Mouse (Mus musculus) C2C12 (cell line): Measurements from ENCODE around the gene Cox6b2. TPM values are rescaled to one million over a fixed set of nuclear protein-coding genes. Genes with fewer than 3 reads are reported as not detected.

Source experiments
- H3K27me3 ChIP-seq: one replicate; pipeline ENCODE4 v1.6.1; 2011; ENCODE audit not compliant: control insufficient read depth, insufficient read depth, insufficient read length
- H3K36me3 ChIP-seq: one replicate; pipeline ENCODE4 v1.6.1; 2011; ENCODE audit not compliant: control insufficient read depth, insufficient read depth
- H3K4me3 ChIP-seq: one replicate; pipeline ENCODE4 v1.5.1; 2011; ENCODE audit warnings: mild to moderate bottlenecking, control low read depth; ENCODE audit not compliant: poor library complexity, insufficient read depth, severe bottlenecking
- H3K79me2 ChIP-seq: one replicate; pipeline ENCODE4 v1.6.1; 2011; ENCODE audit not compliant: control insufficient read depth, insufficient read depth
- H3K79me3 ChIP-seq: one replicate; pipeline ENCODE4 v1.6.1; 2011; ENCODE audit warnings: low read depth, control low read depth
- H3ac ChIP-seq: one replicate; pipeline ENCODE3; 2011; ENCODE audit warnings: low read depth; ENCODE audit not compliant: control insufficient read depth, insufficient read length
- CEBPB ChIP-seq: IDR thresholded peaks from one replicate; pipeline ENCODE4 v1.6.1; 2011; ENCODE audit warnings: low read depth, mild to moderate bottlenecking, control low read depth, moderate library complexity
- CTCF ChIP-seq: IDR thresholded peaks from one replicate; pipeline ENCODE4 v1.5.1; 2011; ENCODE audit not compliant: control insufficient read depth, insufficient read depth, insufficient read length
- FOSL1 ChIP-seq: IDR thresholded peaks from one replicate; pipeline ENCODE4 v1.8.0; 2011; ENCODE audit warnings: mild to moderate bottlenecking, low read length; ENCODE audit not compliant: poor library complexity, insufficient read depth, severe bottlenecking
- MAX ChIP-seq: IDR thresholded peaks from one replicate; pipeline ENCODE4 v1.6.1; 2011; ENCODE audit warnings: mild to moderate bottlenecking, control low read depth
- MYOD1 ChIP-seq: IDR thresholded peaks from one replicate; pipeline ENCODE4 v1.6.1; 2011; ENCODE audit warnings: low read depth; ENCODE audit not compliant: control insufficient read depth, insufficient read length
- MYOG ChIP-seq: IDR thresholded peaks from one replicate; pipeline ENCODE4 v1.6.1; 2011; ENCODE audit not compliant: control insufficient read depth, insufficient read length; ENCODE audit errors: extremely low read depth
- USF1 ChIP-seq: IDR thresholded peaks from one replicate; pipeline ENCODE4 v1.6.1; 2011; ENCODE audit warnings: low read depth, mild to moderate bottlenecking, control low read depth, moderate library complexity
- polyA plus RNA-seq: library from polyadenylated mRNA; unstranded; fragments of >200 nt; fragmentation: generic; extraction: Trizol; gene quantifications from one replicate; pipeline ENCODE4 v1.2.1, GENCODE M21; 2012; ENCODE audit warnings: missing spikeins

Cox6b2 gene
- polyA plus RNA-seq, 1 experiment = 0.26 TPM

DNA sequence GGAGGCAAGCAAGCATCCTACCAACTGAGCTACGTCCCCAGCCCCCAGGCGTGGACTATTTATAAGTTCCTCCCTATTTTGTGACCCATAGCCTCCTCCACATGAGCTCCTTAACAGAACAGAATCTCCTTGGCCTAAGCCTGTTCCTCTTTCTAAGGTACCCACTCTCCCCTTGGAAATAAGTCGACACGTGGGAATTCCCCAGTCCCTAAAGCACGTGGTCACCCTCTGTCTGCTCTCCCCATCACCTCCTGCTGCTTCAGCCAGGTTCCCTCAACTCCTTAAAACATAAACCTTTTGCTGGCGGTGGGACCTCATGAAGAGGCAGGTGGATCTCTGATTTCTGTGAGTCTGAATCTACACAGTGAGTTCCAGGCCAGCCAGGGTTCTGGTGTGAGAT, 35.9 kb downstream of the Cox6b2 start:
- Histone ChIP-seq H3K36me3 (no peaks in the 10 kb centered on the region), H3K79me3 (no peaks in the 10 kb centered on the region), H3K27me3 (no peaks in the 10 kb centered on the region), H3K4me3 (no peak overlapping the region), H3K79me2 (no peaks in the 10 kb centered on the region), H3ac (no peak overlapping the region)
- TF ChIP-seq CTCF = no peak
- no peak for TF ChIP-seq MYOG
- no peak for TF ChIP-seq MAX
- TF ChIP-seq MYOD1 = no peak
- no peak for TF ChIP-seq CEBPB
- TF ChIP-seq FOSL1 = no peak
- TF ChIP-seq USF1 = no peak

DNA sequence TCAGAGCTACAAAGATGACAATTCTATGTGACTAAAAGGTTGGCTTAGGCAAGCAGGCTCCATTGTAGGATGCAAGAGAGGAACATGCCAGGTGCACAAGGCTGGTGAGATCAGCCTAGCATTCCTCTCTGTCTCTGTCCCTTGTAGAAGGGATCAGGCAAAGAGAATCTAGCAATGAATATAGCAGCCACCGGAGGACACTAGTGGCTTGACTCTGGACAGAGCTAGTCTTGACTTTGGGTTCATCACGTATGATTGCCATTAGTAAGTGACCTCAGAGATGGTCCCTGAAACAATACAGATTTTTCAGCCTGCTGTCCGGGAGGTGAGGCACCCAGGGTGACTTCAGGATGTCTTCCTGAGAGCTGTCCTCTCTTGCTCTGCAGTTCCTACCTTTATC, 40.3 kb downstream of the Cox6b2 start:
- Histone ChIP-seq H3K4me3 (no peak overlapping the region), H3ac (no peak overlapping the region), H3K27me3 (no peaks in the 10 kb centered on the region), H3K79me3 (no peaks in the 10 kb centered on the region), H3K79me2 (no peaks in the 10 kb centered on the region), H3K36me3 (no peaks in the 10 kb centered on the region)
- TF ChIP-seq FOSL1 (no peak), CTCF (no peak), MYOD1 (no peak)

DNA sequence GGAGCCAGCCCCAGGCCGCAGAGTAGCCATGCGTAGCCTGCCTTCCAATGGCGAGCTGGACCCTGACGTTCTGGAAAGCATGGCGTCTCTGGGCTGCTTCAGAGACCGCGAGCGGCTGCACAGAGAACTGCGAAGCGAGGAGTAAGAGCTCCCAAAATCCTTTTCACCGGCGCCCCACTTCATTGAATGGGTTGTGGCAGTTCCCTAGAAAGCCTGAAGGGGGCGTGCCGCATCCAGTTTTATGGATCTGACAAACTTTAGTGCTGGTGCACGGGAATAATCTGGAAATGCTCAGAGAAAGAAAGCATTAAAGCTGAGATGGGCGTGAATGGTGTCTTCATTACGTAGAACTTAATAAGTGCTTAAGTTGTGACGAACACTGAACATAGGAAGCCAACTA, 47.8 kb downstream of the Cox6b2 start:
- Histone ChIP-seq H3K27me3 (no peaks in the 10 kb centered on the region), H3K36me3 (no peaks in the 10 kb centered on the region), H3K4me3 (no peak overlapping the region), H3K79me2 (no peaks in the 10 kb centered on the region), H3K79me3 (no peaks in the 10 kb centered on the region), H3ac (no peak overlapping the region)
- TF ChIP-seq MYOD1 = no peak
- TF ChIP-seq CEBPB = no peak
- no peak for TF ChIP-seq CTCF
- TF ChIP-seq MAX = no peak
- no peak for TF ChIP-seq FOSL1
- TF ChIP-seq MYOG = no peak
- no peak for TF ChIP-seq USF1

DNA sequence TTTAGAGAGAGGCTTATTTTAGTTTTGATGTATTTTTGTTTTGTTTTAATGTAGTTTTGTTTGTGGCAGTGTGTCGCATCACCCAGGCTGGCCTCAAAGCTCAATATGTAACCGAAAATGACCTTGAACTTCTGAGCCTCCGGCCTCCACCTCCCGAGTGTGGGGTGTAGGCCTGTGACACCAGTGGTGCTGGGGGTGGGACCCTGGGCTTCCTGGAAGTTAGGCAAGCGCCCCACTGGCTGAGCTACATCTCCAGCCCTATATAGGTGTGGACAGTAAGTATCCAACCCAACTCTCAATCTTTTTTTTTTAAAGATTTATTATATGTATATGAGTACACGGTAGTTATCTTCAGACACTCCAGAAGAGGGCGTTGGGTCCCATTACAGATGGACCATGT, 49.7 kb downstream of the Cox6b2 start:
- TF ChIP-seq MYOG (no peak), MYOD1 (no peak), CEBPB (no peak), USF1 (no peak), MAX (no peak), CTCF (no peak), FOSL1 (no peak)
- H3K27me3 ChIP-seq = no peaks in the 10 kb centered on the region
- H3ac ChIP-seq = no peak overlapping the region
- H3K36me3 ChIP-seq = no peaks in the 10 kb centered on the region
- H3K79me3 ChIP-seq = no peaks in the 10 kb centered on the region
- H3K4me3 ChIP-seq = no peak overlapping the region
- H3K79me2 ChIP-seq = no peaks in the 10 kb centered on the region

DNA sequence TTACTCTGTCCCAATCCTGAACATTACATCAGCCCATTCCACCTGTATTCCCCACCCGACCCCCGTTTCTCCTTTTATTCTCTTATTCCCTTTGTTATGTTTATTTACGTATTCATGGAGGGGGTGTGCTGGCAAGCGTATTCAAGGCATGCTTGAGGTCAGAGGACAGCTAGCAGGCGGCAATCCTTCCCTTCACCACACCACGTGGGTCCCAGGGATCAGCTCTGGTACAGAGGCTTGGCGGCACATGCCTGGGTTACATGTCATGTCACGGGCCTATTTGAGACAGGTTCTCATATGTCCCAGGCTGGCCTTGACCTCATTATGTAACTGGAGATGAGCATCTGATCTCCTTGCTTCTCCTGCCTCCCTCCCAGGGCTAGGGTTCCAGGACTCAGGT, 50.6 kb downstream of the Cox6b2 start:
- Histone ChIP-seq H3K79me3 (no peaks in the 10 kb centered on the region), H3K79me2 (no peaks in the 10 kb centered on the region), H3K36me3 (no peaks in the 10 kb centered on the region), H3K27me3 (no peaks in the 10 kb centered on the region), H3ac (no peak overlapping the region), H3K4me3 (no peak overlapping the region)
- no peak for TF ChIP-seq FOSL1
- TF ChIP-seq USF1 = no peak
- no peak for TF ChIP-seq MYOD1
- no peak for TF ChIP-seq CEBPB
- no peak for TF ChIP-seq CTCF
- no peak for TF ChIP-seq MYOG
- no peak for TF ChIP-seq MAX

Other genes starting within 250 kb of the Cox6b2 start
- 34.7 TPM for gene Tnnt1, start 236.7 kb downstream of the Cox6b2 start, polyA plus RNA-seq
- gene Tnni3, start 228.9 kb downstream of the Cox6b2 start, polyA plus RNA-seq = 0.91 TPM
- 1.4 TPM for gene Dnaaf3, start 220.6 kb downstream of the Cox6b2 start, polyA plus RNA-seq
- 0.11 TPM for gene Syt5, start 205.6 kb downstream of the Cox6b2 start, polyA plus RNA-seq
- not detected for gene Ptprh, start 149.1 kb downstream of the Cox6b2 start, polyA plus RNA-seq
- gene Tmem86b, start 121.7 kb downstream of the Cox6b2 start, polyA plus RNA-seq = 2.8 TPM
- gene Ppp6r1, start 94.1 kb downstream of the Cox6b2 start, polyA plus RNA-seq = 56.1 TPM
- gene Hspbp1, start 68.0 kb downstream of the Cox6b2 start, polyA plus RNA-seq = 110 TPM
- 15.3 TPM for gene Brsk1, start 62.5 kb downstream of the Cox6b2 start, polyA plus RNA-seq
- gene Tmem150b, start 27.8 kb downstream of the Cox6b2 start, polyA plus RNA-seq = 0.07 TPM
- gene Kmt5c, start 13.0 kb downstream of the Cox6b2 start, polyA plus RNA-seq = 12.7 TPM
- not detected for gene Fam71e2, start 18.2 kb upstream of the Cox6b2 start, polyA plus RNA-seq
- gene Il11, start 29.8 kb upstream of the Cox6b2 start, polyA plus RNA-seq = 1.3 TPM
- 0.84 TPM for gene Tmem190, start 29.8 kb upstream of the Cox6b2 start, polyA plus RNA-seq
- gene Tmem238, start 36.6 kb upstream of the Cox6b2 start, polyA plus RNA-seq = 22.9 TPM
- gene Rpl28, start 39.8 kb upstream of the Cox6b2 start, polyA plus RNA-seq = 3,556 TPM
- gene Ube2s, start 59.5 kb upstream of the Cox6b2 start, polyA plus RNA-seq = 599 TPM
- gene Shisa7, start 91.6 kb upstream of the Cox6b2 start, polyA plus RNA-seq = not detected
- gene Isoc2b, start 117.2 kb upstream of the Cox6b2 start, polyA plus RNA-seq = 0.32 TPM
- gene Isoc2a, start 124.1 kb upstream of the Cox6b2 start, polyA plus RNA-seq = 3.7 TPM
- not detected for gene Gm36210, start 153.4 kb upstream of the Cox6b2 start, polyA plus RNA-seq
- gene Zfp628, start 162.1 kb upstream of the Cox6b2 start, polyA plus RNA-seq = 9.0 TPM
- 2.7 TPM for gene Nat14, start 168.9 kb upstream of the Cox6b2 start, polyA plus RNA-seq
- gene Ssc5d, start 172.7 kb upstream of the Cox6b2 start, polyA plus RNA-seq = 3.7 TPM
- 0.06 TPM for gene Sbk2, start 211.3 kb upstream of the Cox6b2 start, polyA plus RNA-seq
- gene Sbk3, start 218.1 kb upstream of the Cox6b2 start, polyA plus RNA-seq = 0.02 TPM
- 10.1 TPM for gene Zfp579, start 243.1 kb upstream of the Cox6b2 start, polyA plus RNA-seq